Mouse (Mus musculus): ENCODE results near the gene Inpp5a. TPM values are rescaled to one million over a fixed set of nuclear protein-coding genes. Genes with fewer than 3 reads are reported as not detected.
A peak's percentile ranks its signal among the peaks of the same experiment; 100 is the strongest.

The Inpp5a gene
- polyA plus RNA-seq, 1 experiment = 17.6 TPM

GRCm38 (mm10) chr7:139572665-139573064 is 183.8 kb downstream of the Inpp5a start:
- no peak for DNase-seq (ENCODE audit: low read depth)
- no peak for TF ChIP-seq POLR2A (IDR thresholded peaks at IDR 0.05; ENCODE audit: borderline replicate concordance, extremely low read depth, insufficient read depth, insufficient read length, poor library complexity, severe bottlenecking)
- TF ChIP-seq CTCF (IDR thresholded peaks at IDR 0.05; ENCODE audit: borderline replicate concordance, extremely low read depth, insufficient read depth, insufficient read length) = no peak

- no peak for DNase-seq (ENCODE audit: low read depth)
- TF ChIP-seq POLR2A (IDR thresholded peaks at IDR 0.05; ENCODE audit: borderline replicate concordance, extremely low read depth, insufficient read depth, insufficient read length, poor library complexity, severe bottlenecking) (no peak), CTCF (IDR thresholded peaks at IDR 0.05; ENCODE audit: borderline replicate concordance, extremely low read depth, insufficient read depth, insufficient read length) (no peak)
Measured at GRCm38 (mm10) chr7:139576064-139576686, 187.3 kb downstream of the Inpp5a start.

GRCm38 (mm10) chr7:139579261-139579905 is 190.5 kb downstream of the Inpp5a start:
- no peak for DNase-seq (ENCODE audit: low read depth)
- no peak for TF ChIP-seq CTCF (IDR thresholded peaks at IDR 0.05; ENCODE audit: borderline replicate concordance, extremely low read depth, insufficient read depth, insufficient read length)
- TF ChIP-seq POLR2A (IDR thresholded peaks at IDR 0.05; ENCODE audit: borderline replicate concordance, extremely low read depth, insufficient read depth, insufficient read length, poor library complexity, severe bottlenecking) = no peak

GRCm38 (mm10) chr7:139580851-139581775 is 192.2 kb downstream of the Inpp5a start:
- TF ChIP-seq CTCF (IDR thresholded peaks at IDR 0.05; ENCODE audit: borderline replicate concordance, extremely low read depth, insufficient read depth, insufficient read length) = no peak
- no peak for TF ChIP-seq POLR2A (IDR thresholded peaks at IDR 0.05; ENCODE audit: borderline replicate concordance, extremely low read depth, insufficient read depth, insufficient read length, poor library complexity, severe bottlenecking)
- DNase-seq (ENCODE audit: low read depth) = peak; percentile 41

GRCm38 (mm10) chr7:139581801-139582571 is 193.1 kb downstream of the Inpp5a start:
- TF ChIP-seq CTCF (IDR thresholded peaks at IDR 0.05; ENCODE audit: borderline replicate concordance, extremely low read depth, insufficient read depth, insufficient read length) (no peak), POLR2A (IDR thresholded peaks at IDR 0.05; ENCODE audit: borderline replicate concordance, extremely low read depth, insufficient read depth, insufficient read length, poor library complexity, severe bottlenecking) (no peak)
- peak; percentile 53 for DNase-seq (ENCODE audit: low read depth)

GRCm38 (mm10) chr7:139582595-139582994 is 193.7 kb downstream of the Inpp5a start, which contains the start of gene Nkx6-2:
TSS of gene Nkx6-2 (minus strand) at chr7:139582797.
- TF ChIP-seq POLR2A (IDR thresholded peaks at IDR 0.05; ENCODE audit: borderline replicate concordance, extremely low read depth, insufficient read depth, insufficient read length, poor library complexity, severe bottlenecking) = no peak
- TF ChIP-seq CTCF (IDR thresholded peaks at IDR 0.05; ENCODE audit: borderline replicate concordance, extremely low read depth, insufficient read depth, insufficient read length) = no peak
- peak; percentile 68 for DNase-seq (ENCODE audit: low read depth)

GRCm38 (mm10) chr7:139583094-139583737 is 194.3 kb downstream of the Inpp5a start:
- TF ChIP-seq CTCF (IDR thresholded peaks at IDR 0.05; ENCODE audit: borderline replicate concordance, extremely low read depth, insufficient read depth, insufficient read length) = no peak
- no peak for TF ChIP-seq POLR2A (IDR thresholded peaks at IDR 0.05; ENCODE audit: borderline replicate concordance, extremely low read depth, insufficient read depth, insufficient read length, poor library complexity, severe bottlenecking)
- no peak for DNase-seq (ENCODE audit: low read depth)

GRCm38 (mm10) chr7:139584221-139585175 is 195.6 kb downstream of the Inpp5a start:
- no peak for TF ChIP-seq CTCF (IDR thresholded peaks at IDR 0.05; ENCODE audit: borderline replicate concordance, extremely low read depth, insufficient read depth, insufficient read length)
- no peak for TF ChIP-seq POLR2A (IDR thresholded peaks at IDR 0.05; ENCODE audit: borderline replicate concordance, extremely low read depth, insufficient read depth, insufficient read length, poor library complexity, severe bottlenecking)
- peak; percentile 46 for DNase-seq (ENCODE audit: low read depth)

GRCm38 (mm10) chr7:139585183-139585821 is 196.4 kb downstream of the Inpp5a start:
- no peak for DNase-seq (ENCODE audit: low read depth)
- no peak for TF ChIP-seq POLR2A (IDR thresholded peaks at IDR 0.05; ENCODE audit: borderline replicate concordance, extremely low read depth, insufficient read depth, insufficient read length, poor library complexity, severe bottlenecking)
- no peak for TF ChIP-seq CTCF (IDR thresholded peaks at IDR 0.05; ENCODE audit: borderline replicate concordance, extremely low read depth, insufficient read depth, insufficient read length)

Measured in brain, embryonic 14.5 days (tissue).